Comparison of ENCODE assay signal across 27 mouse cellular contexts in the genomic region with DNA sequence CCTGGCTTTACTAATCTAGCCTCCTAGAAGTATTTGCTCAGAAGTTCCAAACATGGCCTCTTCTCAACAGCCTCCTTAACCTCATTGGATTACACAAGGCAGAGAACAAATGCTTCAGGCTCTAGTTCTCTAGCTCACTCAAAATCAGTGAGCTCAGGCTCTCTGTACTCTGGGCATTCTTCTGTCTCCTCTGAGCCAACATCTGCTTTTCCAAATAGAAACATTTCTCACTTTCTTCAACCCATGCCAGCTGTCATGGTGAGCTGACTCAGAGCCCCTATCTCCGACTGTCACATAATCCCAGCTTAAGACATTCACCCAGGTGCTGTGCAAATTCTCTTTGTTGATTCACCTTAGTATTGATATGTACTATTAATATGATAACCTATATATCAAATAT.
"Had no signal": no experiment of that assay in that cellular context is flagged by ENCODE, and none has a peak within 500 bp of the region (broad histone marks: within the 10 kb centered on the region; RNA-seq: fewer than 3 reads in every experiment).

No protein-coding gene starts in this region.

- H3K27me3 ChIP-seq: heart, embryonic 12.5 days; hindbrain, embryonic 12.5 days; intestine, embryonic 15.5 days; kidney, embryonic 15.5 days; limb, embryonic 12.5 days; liver, embryonic 13.5 days had no signal

- H3K27ac ChIP-seq: gastrocnemius, adult 2 months; heart, embryonic 10.5 days; hindbrain, embryonic 10.5 days; hindbrain, embryonic 12.5 days; hindbrain, embryonic 14.5 days; intestine, embryonic 15.5 days; kidney, embryonic 15.5 days; kidney, postnatal 0 days; layer of hippocampus, adult 2 months; limb, embryonic 10.5 days; limb, embryonic 12.5 days; liver, embryonic 13.5 days had no signal

- H3K9ac ChIP-seq: heart, embryonic 12.5 days; hindbrain, embryonic 12.5 days; hindbrain, embryonic 14.5 days; intestine, embryonic 15.5 days; kidney, embryonic 15.5 days; limb, embryonic 12.5 days; liver, embryonic 13.5 days had no signal

- ATAC-seq: hindbrain, embryonic 16.5 days; inflammation-experienced regulatory T-cells, adult 6 months; intestine, embryonic 15.5 days; intestine, postnatal 0 days had no signal

- H3K4me3 ChIP-seq: gastrocnemius, adult 2 months; heart, embryonic 10.5 days; heart, embryonic 12.5 days; hindbrain, embryonic 10.5 days; hindbrain, embryonic 12.5 days; intestine, embryonic 15.5 days; kidney, embryonic 15.5 days; layer of hippocampus, adult 2 months; limb, embryonic 10.5 days; limb, embryonic 12.5 days; liver, embryonic 13.5 days had no signal

- H3K4me2 ChIP-seq: heart, embryonic 12.5 days; hindbrain, embryonic 12.5 days; hindbrain, embryonic 14.5 days; intestine, embryonic 15.5 days; kidney, embryonic 15.5 days; limb, embryonic 12.5 days; liver, embryonic 11.5 days; liver, embryonic 13.5 days had no signal

- DNase-seq: gastrocnemius, adult 2 months; gastrocnemius, postnatal 10 days; gastrocnemius, postnatal 25 days; heart, adult 18-20 months; heart, postnatal 10 days; heart, postnatal 4 days; kidney, adult 2 months; kidney, adult 9 months; kidney, postnatal 14 days; kidney, postnatal 36 days; liver; liver, embryonic 13.5 days had no signal

- H3K4me1 ChIP-seq: heart, embryonic 10.5 days; heart, embryonic 12.5 days; hindbrain, embryonic 10.5 days; hindbrain, embryonic 12.5 days; intestine, embryonic 15.5 days; kidney, embryonic 15.5 days; limb, embryonic 10.5 days; limb, embryonic 12.5 days; liver, embryonic 13.5 days had no signal

- H3K9me3 ChIP-seq: heart, embryonic 10.5 days; heart, embryonic 12.5 days; hindbrain, embryonic 10.5 days; hindbrain, embryonic 12.5 days; intestine, embryonic 15.5 days; kidney, embryonic 15.5 days; limb, embryonic 10.5 days; limb, embryonic 12.5 days; liver, embryonic 13.5 days had no signal

- H3K36me3 ChIP-seq: hindbrain, embryonic 10.5 days; intestine, embryonic 15.5 days; kidney, embryonic 15.5 days; limb, embryonic 10.5 days; limb, embryonic 12.5 days; liver, embryonic 13.5 days had no signal
